Comparison of ENCODE assay signal across 8 mouse cellular contexts in the genomic region with DNA sequence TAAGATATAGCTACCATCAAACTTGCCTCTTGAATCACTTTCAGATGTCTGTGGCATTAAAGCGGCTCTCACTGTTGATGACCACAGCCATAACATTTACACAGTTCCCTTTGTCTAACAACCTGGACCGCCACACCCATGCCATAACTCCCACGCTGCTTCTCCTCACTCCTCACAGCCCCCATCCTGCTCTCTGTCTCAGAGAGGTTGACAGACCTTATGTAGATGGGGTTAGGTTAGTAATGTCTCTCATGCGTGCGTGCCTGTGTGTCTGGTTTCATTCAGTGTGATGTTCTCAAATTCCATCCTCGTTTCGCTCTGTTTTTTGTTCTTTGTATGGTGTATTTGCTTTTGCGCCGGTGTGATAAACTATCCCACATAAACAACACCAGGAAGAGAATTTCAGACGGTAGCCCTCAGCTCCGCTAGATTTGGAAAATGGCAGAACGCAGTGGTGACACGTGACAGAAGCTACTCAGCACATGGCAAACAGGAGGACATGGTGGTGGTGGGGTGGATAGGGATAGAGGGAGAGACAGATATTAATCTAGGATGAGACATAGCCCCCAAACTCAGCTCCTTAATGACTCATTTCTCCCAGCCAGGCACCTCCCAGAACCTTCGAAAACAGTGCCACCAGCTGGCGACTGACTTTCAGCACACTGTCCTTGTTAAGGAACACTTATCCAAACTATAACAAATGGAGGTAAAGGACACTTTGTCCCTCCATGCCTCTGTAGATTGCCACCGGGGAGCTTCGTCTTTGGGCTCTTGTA.
DNase-seq lines count a peak whose midpoint lies in the region; ATAC-seq and TF ChIP-seq lines count a peak whose summit lies in the region.

No protein-coding gene starts in this region.

- peak; percentile 26; the same call in 1 of the 2 replicates for TF ChIP-seq CTCF in liver, embryonic 14.5 days (IDR thresholded peaks at IDR 0.05; ENCODE audit: low read depth)
- TF ChIP-seq CTCF in stomach, postnatal 0 days (IDR thresholded peaks at IDR 0.05; ENCODE audit: low read depth), result peak; percentile 70

- peak; percentile 62 for DNase-seq in forebrain, embryonic 14.5 days (ENCODE audit: low spot score)
- peak; percentile 66 for DNase-seq in testis, postnatal 10 days (ENCODE audit: low spot score)
- DNase-seq in testis, postnatal 14 days (ENCODE audit: low spot score), result no peak
- no peak for DNase-seq in liver, embryonic 14.5 days (ENCODE audit: low read depth in 3 of 3, low spot score in 3 of 3)
- peak; percentile 50 for DNase-seq in stomach, postnatal 0 days (ENCODE audit: low spot score)

- H3K4me1 ChIP-seq in forebrain, embryonic 14.5 days (ENCODE audit: control insufficient read depth, insufficient read depth, low read length), result no peaks in the 10 kb centered on the region
- no peaks in the 10 kb centered on the region for H3K4me1 ChIP-seq in forebrain, embryonic 12.5 days
- H3K4me1 ChIP-seq in heart, embryonic 15.5 days (replicated peaks), result peaks cover 50% of the 10 kb centered on the region
- H3K4me1 ChIP-seq in liver, embryonic 14.5 days (replicated peaks; ENCODE audit: control insufficient read depth in 2 of 2, insufficient read depth in 2 of 2, low read length in 1 of 2), result peaks cover 0 to 2% of the 10 kb centered on the region in 2 experiments; a peak in 1 of 4 replicates
- H3K4me1 ChIP-seq in stomach, postnatal 0 days (replicated peaks; ENCODE audit: control insufficient read depth, insufficient read depth), result no peaks in the 10 kb centered on the region

- no peaks in the 10 kb centered on the region for H3K36me3 ChIP-seq in forebrain, embryonic 14.5 days (ENCODE audit: control insufficient read depth, insufficient read depth, low read length)
- H3K36me3 ChIP-seq in forebrain, embryonic 12.5 days (replicated peaks), result no peaks in the 10 kb centered on the region
- H3K36me3 ChIP-seq in heart, embryonic 15.5 days, result no peaks in the 10 kb centered on the region
- H3K36me3 ChIP-seq in liver, embryonic 14.5 days (replicated peaks; ENCODE audit: control insufficient read depth, insufficient read depth, low read depth), result no peaks in the 10 kb centered on the region
- no peaks in the 10 kb centered on the region for H3K36me3 ChIP-seq in stomach, postnatal 0 days (ENCODE audit: control insufficient read depth, insufficient read depth, low read length)

- H3K4me2 ChIP-seq in forebrain, embryonic 14.5 days (ENCODE audit: low read length), result no peak overlapping the region
- no peak overlapping the region for H3K4me2 ChIP-seq in forebrain, embryonic 12.5 days
- H3K4me2 ChIP-seq in heart, embryonic 15.5 days, result peak overlapping the region; percentile 13; the same call in 1 of the 2 replicates
- H3K4me2 ChIP-seq in liver, embryonic 14.5 days (ENCODE audit: low read depth), result no peak overlapping the region
- no peak overlapping the region for H3K4me2 ChIP-seq in stomach, postnatal 0 days (replicated peaks; ENCODE audit: low read depth)

- no peak overlapping the region for H3K4me3 ChIP-seq in forebrain, embryonic 14.5 days (ENCODE audit: low read depth, low read length)
- H3K4me3 ChIP-seq in forebrain, embryonic 12.5 days (replicated peaks), result no peak overlapping the region
- no peak overlapping the region for H3K4me3 ChIP-seq in heart, embryonic 15.5 days
- H3K4me3 ChIP-seq in liver, embryonic 14.5 days (ENCODE audit: insufficient read depth in 1 of 2, low read depth in 2 of 2, low read length in 2 of 2), result no peak overlapping the region
- H3K4me3 ChIP-seq in stomach, postnatal 0 days (ENCODE audit: low read depth, low read length), result no peak overlapping the region

- no peak for TF ChIP-seq EP300 in liver, embryonic 14.5 days (IDR thresholded peaks at IDR 0.05; ENCODE audit: low read depth)
- no peak for TF ChIP-seq EP300 in stomach, postnatal 0 days (optimal IDR thresholded peaks at IDR 0.05)

- peak; percentile 46; the same call in 1 of the 2 replicates for ATAC-seq in forebrain, embryonic 14.5 days
- no peak for ATAC-seq in forebrain, embryonic 12.5 days (ENCODE audit: low FRiP score)
- ATAC-seq in heart, embryonic 15.5 days (replicated peaks; ENCODE audit: insufficient number of reproducible peaks, insufficient read depth, low FRiP score, low read depth), result no peak; the same call in 1 of the 2 replicates
- ATAC-seq in liver, embryonic 14.5 days (ENCODE audit: insufficient read depth), result no peak
- 0 out of 2 replicates have a peak, but pooled peaks have one; percentile 34 for ATAC-seq in stomach, postnatal 0 days (ENCODE audit: low FRiP score, low TSS enrichment)
- ATAC-seq in megakaryocyte, adult 5-6 weeks (ENCODE audit: poor library complexity, severe bottlenecking), result no peak

- whole genome bisulfite sequencing in forebrain, embryonic 14.5 days, result 78% methylated on average over 17 of the region's 17 CpGs
- WGBS in forebrain, embryonic 12.5 days, result 78% methylated on average over 17 of the region's 17 CpGs
- 57% methylated on average over 17 of the region's 17 CpGs for WGBS in heart, embryonic 15.5 days
- 61% methylated on average over 17 of the region's 17 CpGs for WGBS in liver, embryonic 14.5 days (ENCODE audit: insufficient replicate concordance)
- WGBS in stomach, postnatal 0 days, result 61% methylated on average over 17 of the region's 17 CpGs

- no peak overlapping the region for H3K27ac ChIP-seq in forebrain, embryonic 14.5 days (ENCODE audit: low read depth, low read length)
- H3K27ac ChIP-seq in forebrain, embryonic 12.5 days, result no peak overlapping the region
- peak overlapping the region; percentile 1; the same call in 1 of the 2 replicates for H3K27ac ChIP-seq in heart, embryonic 15.5 days
- no peak overlapping the region for H3K27ac ChIP-seq in liver, embryonic 14.5 days
- no peak overlapping the region for H3K27ac ChIP-seq in stomach, postnatal 0 days (replicated peaks)

- H3K9me3 ChIP-seq in forebrain, embryonic 14.5 days (replicated peaks; ENCODE audit: control insufficient read depth, low read length), result no peaks in the 10 kb centered on the region
- H3K9me3 ChIP-seq in forebrain, embryonic 12.5 days, result no peaks in the 10 kb centered on the region
- H3K9me3 ChIP-seq in heart, embryonic 15.5 days (replicated peaks), result no peaks in the 10 kb centered on the region
- no peaks in the 10 kb centered on the region for H3K9me3 ChIP-seq in liver, embryonic 14.5 days (ENCODE audit: control insufficient read depth, low read length)
- no peaks in the 10 kb centered on the region for H3K9me3 ChIP-seq in stomach, postnatal 0 days (ENCODE audit: control insufficient read depth, low read length)

- H3K27me3 ChIP-seq in forebrain, embryonic 14.5 days (replicated peaks; ENCODE audit: control insufficient read depth, insufficient read depth, low read length), result no peaks in the 10 kb centered on the region
- H3K27me3 ChIP-seq in forebrain, embryonic 12.5 days, result no peaks in the 10 kb centered on the region; the same call in 1 of the 2 replicates
- no peaks in the 10 kb centered on the region for H3K27me3 ChIP-seq in heart, embryonic 15.5 days
- H3K27me3 ChIP-seq in liver, embryonic 14.5 days (ENCODE audit: control insufficient read depth, insufficient read depth, low read length), result no peaks in the 10 kb centered on the region
- no peaks in the 10 kb centered on the region for H3K27me3 ChIP-seq in stomach, postnatal 0 days (ENCODE audit: control insufficient read depth, insufficient read depth, low read length)

- H3K9ac ChIP-seq in forebrain, embryonic 14.5 days (ENCODE audit: low read length), result no peak overlapping the region
- H3K9ac ChIP-seq in forebrain, embryonic 12.5 days, result no peak overlapping the region
- H3K9ac ChIP-seq in heart, embryonic 15.5 days, result no peak overlapping the region
- H3K9ac ChIP-seq in liver, embryonic 14.5 days (replicated peaks), result no peak overlapping the region
- H3K9ac ChIP-seq in stomach, postnatal 0 days (ENCODE audit: low read length), result no peak overlapping the region

Comparison
In these comparisons a context has a peak if more than half of its experiments do, and no peak if none do; other contexts are left out.
1. ATAC-seq: peak in forebrain, embryonic 14.5 days (single experiment) and stomach, postnatal 0 days (single experiment); none in forebrain, embryonic 12.5 days (single experiment), heart, embryonic 15.5 days (single experiment), liver, embryonic 14.5 days (single experiment) and megakaryocyte, adult 5-6 weeks (single experiment).
2. DNase-seq: peak in forebrain, embryonic 14.5 days (single experiment), testis, postnatal 10 days (single experiment) and stomach, postnatal 0 days (single experiment); none in testis, postnatal 14 days (single experiment) and liver, embryonic 14.5 days (0 of 3).